Mouse (Mus musculus): ENCODE results near the gene Tsn. TPM values are rescaled to one million over a fixed set of nuclear protein-coding genes. Genes with fewer than 3 reads are reported as not detected.

Gene Tsn
- 33.2 and 40.6 TPM in 2 replicates for polyA plus RNA-seq (2012; rRNA removed)

DNA sequence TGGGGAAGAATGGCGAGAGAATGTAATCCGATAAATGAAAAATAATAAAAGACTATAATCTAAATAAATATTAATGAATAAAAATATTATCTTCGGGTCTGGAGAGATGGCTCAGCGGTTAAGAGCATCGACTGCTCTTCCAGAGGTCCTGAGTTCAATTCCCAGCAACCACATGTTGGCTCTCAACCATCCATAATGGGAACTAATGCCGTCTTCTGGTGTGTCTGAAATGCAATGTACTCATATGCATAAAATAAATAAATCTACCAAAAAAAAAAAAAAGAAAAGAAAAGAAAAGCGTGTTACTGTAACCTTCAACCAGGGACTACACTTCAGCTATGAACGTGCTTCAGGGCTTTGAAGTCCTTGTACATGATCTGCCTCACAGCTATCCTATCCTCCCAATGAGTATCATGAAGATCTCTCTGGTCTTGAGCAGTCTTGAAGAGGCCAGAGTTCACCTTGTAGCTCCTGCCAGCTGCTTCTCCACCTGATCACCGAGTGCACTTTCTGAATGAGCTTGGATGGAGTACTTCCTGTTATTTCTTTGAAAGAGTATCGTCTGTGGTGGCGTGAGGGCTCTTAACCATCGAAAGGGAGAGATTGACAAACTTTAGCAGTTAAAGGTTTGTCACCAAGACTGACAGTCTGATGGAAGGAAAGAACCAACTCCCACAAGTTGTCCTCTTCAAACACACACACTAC lies at the start of gene Tsn:
Gene Tsn (minus strand): TSS at position 118 of the 705 bp plus-strand sequence.
- WGBS: 28% methylated on average over 12 of the region's 12 CpGs

DNA sequence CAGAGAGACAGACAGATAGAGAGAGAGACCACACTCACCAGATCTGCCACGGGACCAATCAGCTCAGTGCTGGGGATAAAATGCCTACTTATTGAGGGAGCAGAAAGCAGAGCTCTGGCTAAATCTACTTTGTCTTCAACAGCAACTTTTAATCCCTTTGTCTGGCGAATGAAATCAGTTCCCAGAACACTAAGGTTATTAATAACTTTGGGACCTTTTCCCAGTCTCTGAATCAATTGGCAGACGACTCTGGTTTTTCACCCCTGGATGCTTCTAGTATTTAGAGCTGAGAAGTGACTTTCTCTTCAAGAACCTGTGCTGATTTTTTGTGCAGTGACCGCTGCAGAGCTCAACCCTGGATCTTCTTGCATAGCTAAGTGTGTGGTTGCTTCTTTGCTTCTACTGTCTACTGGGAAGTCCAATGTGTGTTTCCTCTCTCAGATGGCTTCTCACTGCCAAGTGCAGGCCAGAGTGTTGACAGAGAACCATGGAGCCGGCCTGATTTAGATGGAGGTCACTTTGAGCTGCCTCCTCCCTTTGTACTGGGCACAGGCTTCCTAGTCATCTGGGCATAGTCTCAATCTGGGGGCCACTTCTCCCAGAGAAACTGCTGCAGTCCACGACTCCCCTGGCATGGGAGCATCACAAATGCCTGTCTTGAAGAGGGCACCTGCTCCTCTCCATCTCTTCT lies 47.7 kb upstream of the Tsn start:
- H3K27me3 ChIP-seq (ENCODE audit: control insufficient read depth, insufficient read depth, low read length): no peaks in the 10 kb centered on the region
- H3K4me3 ChIP-seq (ENCODE audit: extremely low read depth, insufficient read depth, insufficient read length): no peak overlapping the region
- TF ChIP-seq POLR2A (IDR thresholded peaks at IDR 0.05; ENCODE audit: low read depth, low read length): no peak
- no peak for TF ChIP-seq CTCF (IDR thresholded peaks at IDR 0.05; ENCODE audit: extremely low read depth, insufficient read depth, insufficient read length, insufficient replicate concordance)
- no peak for DNase-seq (ENCODE audit: low read depth in 1 of 2, low spot score in 2 of 2)
- no peaks in the 10 kb centered on the region for H3K36me3 ChIP-seq (ENCODE audit: control insufficient read depth, insufficient read depth, low read length)
- no peaks in the 10 kb centered on the region for H3K4me1 ChIP-seq (ENCODE audit: control insufficient read depth, insufficient read depth, insufficient read length)
- H3K27ac ChIP-seq (ENCODE audit: insufficient read depth, low read length): no peak overlapping the region
- WGBS: 82% methylated on average over 6 of the region's 6 CpGs

More for the DNA sequence above, at the start of gene Tsn:
- TF ChIP-seq CTCF (IDR thresholded peaks at IDR 0.05; ENCODE audit: extremely low read depth, insufficient read depth, insufficient read length, insufficient replicate concordance) (no peak), POLR2A (IDR thresholded peaks at IDR 0.05; ENCODE audit: low read depth, low read length) (no peak)
- no peaks in the 10 kb centered on the region for H3K27me3 ChIP-seq (ENCODE audit: control insufficient read depth, insufficient read depth, low read length)
- DNase-seq (ENCODE audit: low read depth in 1 of 2, low spot score in 2 of 2): no peak
- peak within 1 kb of the TSS; percentile 100 for H3K4me3 ChIP-seq (ENCODE audit: extremely low read depth, insufficient read depth, insufficient read length)
- peaks cover 2% of the 10 kb centered on the region for H3K4me1 ChIP-seq (ENCODE audit: control insufficient read depth, insufficient read depth, insufficient read length)
- H3K36me3 ChIP-seq (ENCODE audit: control insufficient read depth, insufficient read depth, low read length): peaks cover 4% of the 10 kb centered on the region
- peak within 1 kb of the TSS; percentile 99 for H3K27ac ChIP-seq (ENCODE audit: insufficient read depth, low read length)

- H3K27me3 ChIP-seq (ENCODE audit: control insufficient read depth, insufficient read depth, low read length): no peaks in the 10 kb centered on the region
- H3K4me3 ChIP-seq (ENCODE audit: extremely low read depth, insufficient read depth, insufficient read length): no peak overlapping the region
- no peak overlapping the region for H3K27ac ChIP-seq (ENCODE audit: insufficient read depth, low read length)
- H3K36me3 ChIP-seq (ENCODE audit: control insufficient read depth, insufficient read depth, low read length): no peaks in the 10 kb centered on the region
- TF ChIP-seq CTCF (IDR thresholded peaks at IDR 0.05; ENCODE audit: extremely low read depth, insufficient read depth, insufficient read length, insufficient replicate concordance) (no peak), POLR2A (IDR thresholded peaks at IDR 0.05; ENCODE audit: low read depth, low read length) (no peak)
- DNase-seq (ENCODE audit: low read depth in 1 of 2, low spot score in 2 of 2): no peak
- H3K4me1 ChIP-seq (ENCODE audit: control insufficient read depth, insufficient read depth, insufficient read length): no peaks in the 10 kb centered on the region
- 83% methylated on average over 3 of the region's 3 CpGs for WGBS
Measured at GRCm38 (mm10) chr1:118349922-118350321, 38.4 kb upstream of the Tsn start.

DNA sequence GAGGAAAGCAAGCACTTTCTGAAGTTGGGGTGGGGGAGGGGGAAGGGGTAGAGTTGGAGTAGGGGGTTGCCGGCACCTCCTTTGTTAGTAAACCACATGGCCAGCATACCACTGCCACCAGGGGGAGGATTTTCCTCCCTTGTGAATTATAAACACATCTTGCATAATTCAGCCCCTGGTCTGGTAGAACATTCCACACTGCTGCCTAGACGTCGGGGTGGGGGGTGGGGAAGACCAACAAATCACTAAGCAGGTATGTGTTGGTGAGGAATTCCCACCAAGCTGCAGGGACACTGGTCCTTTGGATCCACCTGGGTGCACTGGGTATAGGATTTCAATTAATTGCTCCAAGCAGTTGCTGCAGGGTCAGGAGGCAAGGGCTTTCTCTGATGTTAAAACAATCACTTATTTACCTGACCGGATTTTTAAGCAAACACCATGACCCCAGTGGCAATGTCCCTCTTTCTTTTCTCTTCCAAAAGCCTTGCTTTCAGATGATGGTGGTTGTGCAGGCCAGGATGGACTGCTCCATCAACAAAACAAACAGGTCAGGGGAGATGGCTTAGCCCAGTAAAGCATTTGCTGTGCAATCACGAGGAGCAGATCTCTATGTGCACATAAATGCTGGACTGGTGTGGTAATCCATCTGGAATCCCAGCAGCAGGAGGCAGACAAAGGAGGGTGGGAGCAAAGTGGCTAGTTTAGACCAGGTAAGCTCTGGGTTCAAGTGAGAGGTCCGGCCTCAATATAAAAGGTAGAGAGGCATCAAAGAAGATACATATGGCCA lies 32.3 kb upstream of the Tsn start:
- H3K4me3 ChIP-seq (ENCODE audit: extremely low read depth, insufficient read depth, insufficient read length): no peak overlapping the region
- 56% methylated on average over 6 of the region's 6 CpGs for WGBS
- TF ChIP-seq POLR2A (IDR thresholded peaks at IDR 0.05; ENCODE audit: low read depth, low read length) (no peak), CTCF (IDR thresholded peaks at IDR 0.05; ENCODE audit: extremely low read depth, insufficient read depth, insufficient read length, insufficient replicate concordance) (no peak)
- no peak overlapping the region for H3K27ac ChIP-seq (ENCODE audit: insufficient read depth, low read length)
- H3K36me3 ChIP-seq (ENCODE audit: control insufficient read depth, insufficient read depth, low read length): no peaks in the 10 kb centered on the region
- DNase-seq (ENCODE audit: low read depth in 1 of 2, low spot score in 2 of 2): no peak
- H3K4me1 ChIP-seq (ENCODE audit: control insufficient read depth, insufficient read depth, insufficient read length): no peaks in the 10 kb centered on the region
- H3K27me3 ChIP-seq (ENCODE audit: control insufficient read depth, insufficient read depth, low read length): no peaks in the 10 kb centered on the region

DNA sequence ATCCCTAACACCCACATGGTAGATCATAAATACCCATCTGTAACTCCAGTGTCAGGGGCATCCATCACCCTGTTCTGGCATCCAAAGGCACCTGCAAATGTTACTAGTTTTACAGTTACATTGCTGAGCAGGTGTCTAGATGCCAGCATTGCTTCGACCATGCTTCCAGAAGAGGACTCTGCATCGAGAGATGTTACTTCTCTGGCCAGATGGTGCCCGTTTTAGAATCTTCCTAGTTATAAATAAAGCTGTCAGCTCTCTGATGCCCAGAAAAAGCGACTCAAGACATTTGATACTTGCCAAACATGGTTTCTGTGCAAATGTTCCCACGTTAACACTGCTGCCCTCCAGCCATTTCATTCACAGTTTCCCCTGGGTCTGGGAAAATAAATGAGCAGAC lies 26.4 kb upstream of the Tsn start:
- Histone ChIP-seq H3K4me1 (ENCODE audit: control insufficient read depth, insufficient read depth, insufficient read length) (no peaks in the 10 kb centered on the region; the same call in 1 of the 2 replicates), H3K27me3 (ENCODE audit: control insufficient read depth, insufficient read depth, low read length) (no peaks in the 10 kb centered on the region), H3K36me3 (ENCODE audit: control insufficient read depth, insufficient read depth, low read length) (peaks cover 9% of the 10 kb centered on the region), H3K4me3 (ENCODE audit: extremely low read depth, insufficient read depth, insufficient read length) (no peak overlapping the region), H3K27ac (ENCODE audit: insufficient read depth, low read length) (no peak overlapping the region)
- WGBS: 83% methylated on average over 5 of the region's 5 CpGs
- no peak for DNase-seq (ENCODE audit: low read depth in 1 of 2, low spot score in 2 of 2)
- TF ChIP-seq POLR2A (IDR thresholded peaks at IDR 0.05; ENCODE audit: low read depth, low read length) (no peak), CTCF (IDR thresholded peaks at IDR 0.05; ENCODE audit: extremely low read depth, insufficient read depth, insufficient read length, insufficient replicate concordance) (no peak)

DNA sequence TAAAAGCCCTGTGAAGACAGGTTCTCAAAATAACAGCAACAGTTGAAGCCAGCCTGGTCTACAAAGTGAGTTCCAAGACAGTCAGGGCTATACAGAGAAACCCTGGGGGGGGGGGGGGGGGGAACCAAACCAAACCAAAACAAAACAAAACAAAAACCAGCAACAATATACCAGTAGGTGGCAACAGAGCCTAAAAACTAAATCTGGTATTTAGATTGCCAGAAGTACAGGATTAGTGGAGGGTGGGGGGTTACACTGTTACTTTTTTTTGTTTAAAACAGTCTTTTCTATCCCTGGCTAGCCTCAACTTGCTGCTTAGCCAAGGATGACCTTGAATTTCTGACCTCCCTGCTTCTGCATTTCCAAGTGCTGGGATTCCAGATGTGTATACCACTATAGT lies 24.3 kb upstream of the Tsn start:
- no peak for DNase-seq (ENCODE audit: low read depth in 1 of 2, low spot score in 2 of 2)
- H3K27ac ChIP-seq (ENCODE audit: insufficient read depth, low read length): no peak overlapping the region

More for the DNA sequence above, 24.3 kb upstream of the Tsn start:
- Histone ChIP-seq H3K27me3 (ENCODE audit: control insufficient read depth, insufficient read depth, low read length) (no peaks in the 10 kb centered on the region), H3K4me3 (ENCODE audit: extremely low read depth, insufficient read depth, insufficient read length) (no peak overlapping the region), H3K36me3 (ENCODE audit: control insufficient read depth, insufficient read depth, low read length) (peaks cover 25% of the 10 kb centered on the region), H3K4me1 (ENCODE audit: control insufficient read depth, insufficient read depth, insufficient read length) (no peaks in the 10 kb centered on the region; the same call in 1 of the 2 replicates)
- TF ChIP-seq CTCF (IDR thresholded peaks at IDR 0.05; ENCODE audit: extremely low read depth, insufficient read depth, insufficient read length, insufficient replicate concordance): no peak
- no peak for TF ChIP-seq POLR2A (IDR thresholded peaks at IDR 0.05; ENCODE audit: low read depth, low read length)
